Mouse (Mus musculus): ENCODE results near the gene Arhgap19. TPM values are rescaled to one million over a fixed set of nuclear protein-coding genes. Genes with fewer than 3 reads are reported as not detected.

Gene Arhgap19
- polyA plus RNA-seq, 1 experiment from 2014 or later = 13.6 TPM

DNA sequence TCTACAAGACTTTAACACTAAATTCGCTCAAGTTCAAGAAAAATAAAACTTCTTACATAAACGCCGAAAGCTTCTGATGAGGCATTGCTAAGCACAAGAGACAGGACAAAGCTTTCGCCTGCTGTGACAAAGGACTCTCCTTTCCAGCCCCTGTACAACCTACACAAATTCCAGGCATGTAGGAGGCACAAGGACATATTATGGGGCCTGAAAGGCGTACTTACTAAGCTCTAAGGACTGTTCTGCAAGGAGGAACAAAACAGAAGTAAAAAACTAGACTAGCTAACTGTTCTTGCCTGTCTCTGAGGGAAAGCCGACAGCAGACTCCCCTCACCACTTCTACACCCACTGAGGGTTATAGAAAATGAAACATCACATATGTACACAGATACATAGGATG lies 6.9 kb downstream of the Arhgap19 start:
- Histone ChIP-seq H3K4me3 (ENCODE audit: low read length) (no peak overlapping the region), H3K36me3 (ENCODE audit: control insufficient read depth, insufficient read depth) (0 out of 2 replicates have a peak, but pooled peaks cover 4% of the 10 kb centered on the region), H3K9me3 (replicated peaks; ENCODE audit: control insufficient read depth, low read length) (no peaks in the 10 kb centered on the region), H3K27ac (ENCODE audit: low read length) (no peak overlapping the region), H3K4me2 (ENCODE audit: low read depth, low read length) (no peak overlapping the region), H3K9ac (ENCODE audit: low read length) (no peak overlapping the region), H3K27me3 (ENCODE audit: control insufficient read depth, insufficient read depth, low read length) (no peaks in the 10 kb centered on the region), H3K4me1 (ENCODE audit: control insufficient read depth, insufficient read depth, low read length) (no peaks in the 10 kb centered on the region)
- ATAC-seq (replicated peaks; ENCODE audit: extremely low read depth, insufficient read depth, low FRiP score) = no peak
- 82% methylated on average over 6 of the region's 6 CpGs for WGBS

DNA sequence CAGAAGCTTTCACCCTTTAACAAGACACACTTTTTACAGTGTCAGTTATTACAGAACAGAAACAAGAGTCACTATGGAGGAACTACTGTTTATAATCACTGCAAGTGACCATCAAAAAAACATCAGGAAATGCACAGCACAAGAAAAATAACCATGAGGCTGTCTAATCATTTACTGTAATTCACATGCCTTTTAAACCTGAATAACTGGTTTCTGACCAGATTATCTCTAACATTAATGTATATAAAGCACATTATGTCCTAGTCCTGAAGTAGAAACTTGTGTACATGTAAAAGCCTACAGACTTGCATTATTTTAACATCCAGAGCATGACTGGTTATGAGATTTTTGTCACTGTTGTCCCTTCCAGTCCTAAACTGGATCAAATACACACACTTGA lies 7.8 kb downstream of the Arhgap19 start:
- no peak for ATAC-seq (replicated peaks; ENCODE audit: extremely low read depth, insufficient read depth, low FRiP score)
- H3K27ac ChIP-seq (ENCODE audit: low read length) = no peak overlapping the region
- H3K36me3 ChIP-seq (ENCODE audit: control insufficient read depth, insufficient read depth) = peaks cover 4% of the 10 kb centered on the region; the same call in 1 of the 2 replicates
- no peaks in the 10 kb centered on the region for H3K4me1 ChIP-seq (ENCODE audit: control insufficient read depth, insufficient read depth, low read length)
- H3K9me3 ChIP-seq (replicated peaks; ENCODE audit: control insufficient read depth, low read length) = no peaks in the 10 kb centered on the region
- H3K27me3 ChIP-seq (ENCODE audit: control insufficient read depth, insufficient read depth, low read length) = no peaks in the 10 kb centered on the region
- H3K4me2 ChIP-seq (ENCODE audit: low read depth, low read length) = no peak overlapping the region
- no peak overlapping the region for H3K4me3 ChIP-seq (ENCODE audit: low read length)
- no peak overlapping the region for H3K9ac ChIP-seq (ENCODE audit: low read length)

- Histone ChIP-seq H3K4me2 (ENCODE audit: low read depth, low read length) (no peak overlapping the region), H3K36me3 (ENCODE audit: control insufficient read depth, insufficient read depth) (peaks cover 7% of the 10 kb centered on the region; the same call in 1 of the 2 replicates), H3K9me3 (replicated peaks; ENCODE audit: control insufficient read depth, low read length) (no peaks in the 10 kb centered on the region), H3K4me3 (ENCODE audit: low read length) (no peak overlapping the region), H3K27ac (ENCODE audit: low read length) (no peak overlapping the region), H3K27me3 (ENCODE audit: control insufficient read depth, insufficient read depth, low read length) (no peaks in the 10 kb centered on the region), H3K9ac (ENCODE audit: low read length) (no peak overlapping the region), H3K4me1 (ENCODE audit: control insufficient read depth, insufficient read depth, low read length) (no peaks in the 10 kb centered on the region)
- ATAC-seq (replicated peaks; ENCODE audit: extremely low read depth, insufficient read depth, low FRiP score) = no peak
- 71% methylated on average over 1 of the region's 1 CpGs for WGBS
Measured at GRCm38 (mm10) chr19:41792934-41793486, 8.8 kb downstream of the Arhgap19 start.

GRCm38 (mm10) chr19:41791384-41791783 lies 10.5 kb downstream of the Arhgap19 start:
- ATAC-seq (replicated peaks; ENCODE audit: extremely low read depth, insufficient read depth, low FRiP score) = no peak
- no peaks in the 10 kb centered on the region for H3K27me3 ChIP-seq (ENCODE audit: control insufficient read depth, insufficient read depth, low read length)
- no peak overlapping the region for H3K9ac ChIP-seq (ENCODE audit: low read length)
- H3K36me3 ChIP-seq (ENCODE audit: control insufficient read depth, insufficient read depth) = peaks cover 9% of the 10 kb centered on the region
- H3K9me3 ChIP-seq (replicated peaks; ENCODE audit: control insufficient read depth, low read length) = no peaks in the 10 kb centered on the region
- WGBS = 93% methylated on average over 2 of the region's 2 CpGs
- H3K4me3 ChIP-seq (ENCODE audit: low read length) = no peak overlapping the region
- H3K4me2 ChIP-seq (ENCODE audit: low read depth, low read length) = no peak overlapping the region
- no peak overlapping the region for H3K27ac ChIP-seq (ENCODE audit: low read length)
- no peaks in the 10 kb centered on the region for H3K4me1 ChIP-seq (ENCODE audit: control insufficient read depth, insufficient read depth, low read length)

GRCm38 (mm10) chr19:41789110-41789961 lies 12.5 kb downstream of the Arhgap19 start:
- Histone ChIP-seq H3K4me1 (ENCODE audit: control insufficient read depth, insufficient read depth, low read length) (no peaks in the 10 kb centered on the region), H3K4me3 (ENCODE audit: low read length) (no peak overlapping the region), H3K4me2 (ENCODE audit: low read depth, low read length) (no peak overlapping the region), H3K9me3 (replicated peaks; ENCODE audit: control insufficient read depth, low read length) (no peaks in the 10 kb centered on the region), H3K27me3 (ENCODE audit: control insufficient read depth, insufficient read depth, low read length) (no peaks in the 10 kb centered on the region), H3K27ac (ENCODE audit: low read length) (no peak overlapping the region), H3K36me3 (ENCODE audit: control insufficient read depth, insufficient read depth) (peaks cover 21% of the 10 kb centered on the region), H3K9ac (ENCODE audit: low read length) (no peak overlapping the region)
- no peak for ATAC-seq (replicated peaks; ENCODE audit: extremely low read depth, insufficient read depth, low FRiP score)
- WGBS = 51% methylated on average over 10 of the region's 10 CpGs

DNA sequence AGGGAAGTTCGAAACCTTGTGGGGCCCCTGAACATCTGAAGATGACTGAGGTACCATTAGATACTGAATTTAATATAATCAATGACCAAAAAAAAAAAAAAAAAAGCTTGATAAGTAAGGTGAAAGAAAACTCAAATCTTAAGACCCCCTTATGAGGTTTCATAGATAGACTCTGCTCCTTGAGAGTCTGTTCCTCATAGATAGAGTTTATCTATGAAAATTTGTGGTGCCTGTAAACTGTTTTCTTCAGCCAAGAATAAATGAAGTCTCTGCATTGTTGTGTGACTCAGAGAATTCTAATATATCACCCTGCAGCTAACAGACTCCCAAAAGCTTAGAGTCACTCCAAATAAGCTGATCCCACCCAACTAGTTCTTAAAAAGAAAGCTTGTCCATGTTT lies 15.0 kb downstream of the Arhgap19 start:
- Histone ChIP-seq H3K9me3 (replicated peaks; ENCODE audit: control insufficient read depth, low read length) (no peaks in the 10 kb centered on the region), H3K4me3 (ENCODE audit: low read length) (no peak overlapping the region), H3K4me1 (ENCODE audit: control insufficient read depth, insufficient read depth, low read length) (no peaks in the 10 kb centered on the region), H3K9ac (ENCODE audit: low read length) (no peak overlapping the region), H3K27ac (ENCODE audit: low read length) (no peak overlapping the region), H3K4me2 (ENCODE audit: low read depth, low read length) (no peak overlapping the region), H3K36me3 (ENCODE audit: control insufficient read depth, insufficient read depth) (peaks cover 30% of the 10 kb centered on the region), H3K27me3 (ENCODE audit: control insufficient read depth, insufficient read depth, low read length) (no peaks in the 10 kb centered on the region)
- WGBS = 91% methylated on average over 1 of the region's 1 CpGs
- ATAC-seq (replicated peaks; ENCODE audit: extremely low read depth, insufficient read depth, low FRiP score) = no peak

DNA sequence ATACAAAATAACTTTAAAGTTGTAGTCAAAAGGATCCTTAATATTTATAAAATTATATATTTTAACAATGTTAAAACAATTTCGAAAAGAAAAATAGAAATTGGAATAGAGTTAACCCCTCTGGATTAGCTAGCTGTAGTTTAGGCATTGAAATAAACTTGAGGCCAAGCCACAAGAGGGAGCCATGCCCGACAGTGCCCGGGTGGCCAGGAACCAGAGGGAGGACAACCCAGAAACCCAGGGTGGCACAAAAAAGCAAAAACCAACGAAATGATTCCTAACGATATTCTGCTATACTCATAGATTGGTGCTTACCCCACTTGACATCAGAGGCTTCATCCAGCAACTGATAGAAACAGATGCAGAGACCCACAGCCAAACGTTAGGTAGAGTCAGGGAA lies 24.3 kb downstream of the Arhgap19 start:
- no peak overlapping the region for H3K27ac ChIP-seq (ENCODE audit: low read length)
- no peak overlapping the region for H3K4me2 ChIP-seq (ENCODE audit: low read depth, low read length)
- no peaks in the 10 kb centered on the region for H3K4me1 ChIP-seq (ENCODE audit: control insufficient read depth, insufficient read depth, low read length)
- H3K9me3 ChIP-seq (replicated peaks; ENCODE audit: control insufficient read depth, low read length) = no peaks in the 10 kb centered on the region
- ATAC-seq (replicated peaks; ENCODE audit: extremely low read depth, insufficient read depth, low FRiP score) = no peak
- H3K27me3 ChIP-seq (ENCODE audit: control insufficient read depth, insufficient read depth, low read length) = no peaks in the 10 kb centered on the region
- H3K36me3 ChIP-seq (ENCODE audit: control insufficient read depth, insufficient read depth) = peaks cover 33% of the 10 kb centered on the region
- no peak overlapping the region for H3K4me3 ChIP-seq (ENCODE audit: low read length)
- 80% methylated on average over 6 of the region's 6 CpGs for WGBS
- no peak overlapping the region for H3K9ac ChIP-seq (ENCODE audit: low read length)

DNA sequence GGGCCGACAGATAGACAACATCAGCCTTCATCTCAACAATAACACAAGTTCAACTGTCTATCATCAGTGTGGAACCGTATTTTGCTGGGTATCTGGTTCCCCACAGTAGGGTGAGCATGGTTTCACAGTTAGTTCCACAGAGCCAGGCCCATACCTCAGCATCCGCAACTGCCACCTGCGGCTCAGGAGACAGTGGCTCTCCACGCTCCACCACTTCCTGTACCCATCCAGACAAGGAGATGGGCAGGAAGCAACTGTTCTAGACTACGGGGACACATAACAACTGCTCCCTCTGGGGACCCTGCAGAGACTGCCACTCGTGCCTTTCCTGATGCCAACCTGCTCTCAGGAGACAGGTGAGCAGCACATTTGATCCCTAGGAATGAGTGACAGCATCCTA lies 33.1 kb downstream of the Arhgap19 start:
- H3K9ac ChIP-seq (ENCODE audit: low read length) = no peak overlapping the region
- H3K9me3 ChIP-seq (replicated peaks; ENCODE audit: control insufficient read depth, low read length) = no peaks in the 10 kb centered on the region
- WGBS = 88% methylated on average over 7 of the region's 7 CpGs
- no peak for ATAC-seq (replicated peaks; ENCODE audit: extremely low read depth, insufficient read depth, low FRiP score)
- H3K4me3 ChIP-seq (ENCODE audit: low read length) = no peak overlapping the region
- peaks cover 16% of the 10 kb centered on the region for H3K36me3 ChIP-seq (ENCODE audit: control insufficient read depth, insufficient read depth)
- no peaks in the 10 kb centered on the region for H3K4me1 ChIP-seq (ENCODE audit: control insufficient read depth, insufficient read depth, low read length)
- H3K4me2 ChIP-seq (ENCODE audit: low read depth, low read length) = no peak overlapping the region
- no peaks in the 10 kb centered on the region for H3K27me3 ChIP-seq (ENCODE audit: control insufficient read depth, insufficient read depth, low read length)
- no peak overlapping the region for H3K27ac ChIP-seq (ENCODE audit: low read length)

- H3K27ac ChIP-seq (ENCODE audit: low read length) = no peak overlapping the region
- ATAC-seq (replicated peaks; ENCODE audit: extremely low read depth, insufficient read depth, low FRiP score) = no peak
- WGBS = 81% methylated on average over 5 of the region's 5 CpGs
- no peaks in the 10 kb centered on the region for H3K4me1 ChIP-seq (ENCODE audit: control insufficient read depth, insufficient read depth, low read length)
- H3K4me3 ChIP-seq (ENCODE audit: low read length) = no peak overlapping the region
- no peak overlapping the region for H3K4me2 ChIP-seq (ENCODE audit: low read depth, low read length)
- no peak overlapping the region for H3K9ac ChIP-seq (ENCODE audit: low read length)
- H3K27me3 ChIP-seq (ENCODE audit: control insufficient read depth, insufficient read depth, low read length) = no peaks in the 10 kb centered on the region
- H3K36me3 ChIP-seq (ENCODE audit: control insufficient read depth, insufficient read depth) = peaks cover 5% of the 10 kb centered on the region; the same call in 1 of the 2 replicates
- no peaks in the 10 kb centered on the region for H3K9me3 ChIP-seq (replicated peaks; ENCODE audit: control insufficient read depth, low read length)
Measured at GRCm38 (mm10) chr19:41766628-41767027, 35.2 kb downstream of the Arhgap19 start.

Data from heart, embryonic 16.5 days (tissue).